Mouse (Mus musculus): ENCODE measurements around the gene Entpd8.

DNA sequence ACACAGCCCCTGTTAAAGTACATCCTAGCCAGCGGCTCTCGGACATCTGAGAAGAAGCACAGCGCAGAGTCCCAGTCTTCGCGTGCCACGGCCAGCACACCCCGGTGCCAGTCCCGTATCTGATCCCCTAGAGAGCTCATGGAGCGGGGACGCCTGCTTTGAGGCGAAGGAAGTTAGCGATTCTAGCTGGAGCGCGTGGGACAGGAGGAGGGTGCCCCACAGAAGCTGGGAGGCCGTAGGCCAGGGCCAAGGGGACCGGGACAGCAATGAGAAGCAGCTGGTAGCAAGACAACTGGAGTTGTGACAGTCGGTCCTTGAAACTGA, 14.6 kb downstream of the Entpd8 start:
- TF ChIP-seq POLR2A (IDR thresholded peaks at IDR 0.05; ENCODE audit: insufficient read depth, low read depth, low read length) (no peak), CTCF (IDR thresholded peaks at IDR 0.05) (no peak)

Data from heart, adult 2 months (tissue).